Mouse (Mus musculus): ENCODE results near the gene F10.
"Not testable (repeated sequence)": the region's sequence is repeated elsewhere in the genome, so short reads cannot be mapped to it uniquely, and the experiment has no call there.

F10 gene

DNA sequence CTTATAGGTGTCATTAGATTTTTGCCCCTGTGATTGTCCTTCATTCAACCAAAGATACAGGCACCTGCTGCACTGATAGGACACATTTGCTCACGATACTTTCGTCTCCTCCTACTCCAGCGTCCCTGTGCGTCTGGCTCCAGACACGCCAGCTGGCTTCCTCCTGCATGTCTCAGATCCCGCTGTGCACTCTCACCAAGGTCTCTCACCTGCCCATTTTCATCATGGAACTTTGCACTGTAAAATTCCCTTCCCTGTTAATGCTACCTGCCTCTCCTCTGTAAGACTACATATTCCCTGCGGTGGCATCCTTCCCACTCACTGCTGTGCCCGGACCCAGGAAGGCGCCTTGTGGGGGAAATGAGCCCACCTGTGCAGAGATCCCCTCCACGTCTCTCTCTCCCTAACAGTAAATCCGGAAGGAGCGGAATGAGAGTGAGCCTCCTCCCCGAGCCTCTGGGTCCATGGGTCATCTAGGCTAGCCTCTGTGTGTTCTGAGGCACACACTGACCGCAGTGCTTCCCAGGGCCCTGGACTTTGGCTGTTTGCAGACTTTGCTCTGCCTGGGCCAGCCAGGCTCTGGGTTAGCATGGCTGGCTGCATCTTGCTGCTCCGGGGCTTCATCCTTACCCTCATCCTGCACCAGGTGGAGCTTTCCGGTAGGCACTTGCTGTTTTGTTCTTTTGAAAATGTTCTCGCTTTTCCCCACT is 23.5 kb downstream of the F10 start, which contains the start of gene Proz:
TSS of gene Proz (plus strand) at position 474 of the 710 bp plus-strand sequence.
- no peak for DNase-seq

DNA sequence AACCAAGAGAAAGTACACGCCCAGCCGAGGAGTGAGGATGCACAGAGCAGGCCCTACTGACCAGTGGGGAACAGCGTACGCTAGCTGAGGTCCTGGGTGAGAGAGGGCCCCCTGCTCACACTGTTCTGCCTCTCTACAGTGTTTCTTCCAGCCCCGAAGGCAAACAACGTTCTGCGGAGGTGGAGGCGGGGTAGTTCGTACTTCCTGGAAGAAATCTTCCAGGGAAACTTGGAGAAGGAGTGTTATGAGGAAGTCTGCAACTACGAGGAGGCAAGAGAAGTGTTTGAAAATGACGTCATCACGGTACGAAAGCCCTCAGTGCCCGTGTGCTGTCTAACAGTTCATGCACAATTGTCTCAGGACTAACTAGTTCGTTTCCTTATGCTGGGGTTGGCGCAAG is 26.0 kb downstream of the F10 start:
- DNase-seq: no peak

GRCm38 (mm10) chr8:13073255-13073654 is 36.1 kb downstream of the F10 start:
- no peak for DNase-seq

DNA sequence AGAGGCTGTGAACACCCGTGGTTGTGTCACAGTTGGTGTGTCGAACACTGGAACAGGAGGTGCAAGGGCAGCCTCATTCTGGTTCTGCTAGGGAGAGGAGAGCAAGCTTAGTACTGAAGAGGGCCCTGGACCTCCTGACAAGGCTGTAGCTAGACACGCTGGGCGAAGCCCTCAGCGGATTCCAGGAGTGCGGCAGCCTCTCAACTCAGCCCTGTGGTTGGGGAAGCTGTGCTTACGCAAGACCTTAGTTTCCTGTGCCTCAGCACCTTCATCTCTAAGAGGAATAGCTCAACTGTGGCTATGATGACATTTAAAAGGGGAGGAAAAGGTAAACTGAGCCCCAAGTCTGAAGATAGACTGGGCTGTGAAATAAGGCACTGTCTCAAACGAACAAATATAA is 37.9 kb downstream of the F10 start:
- DNase-seq: no peak

- DNase-seq: not testable (repeated sequence)
Observed at GRCm38 (mm10) chr8:13075579-13075978, 38.5 kb downstream of the F10 start.

GRCm38 (mm10) chr8:13077542-13077941 is 40.4 kb downstream of the F10 start:
- no peak for DNase-seq

DNA sequence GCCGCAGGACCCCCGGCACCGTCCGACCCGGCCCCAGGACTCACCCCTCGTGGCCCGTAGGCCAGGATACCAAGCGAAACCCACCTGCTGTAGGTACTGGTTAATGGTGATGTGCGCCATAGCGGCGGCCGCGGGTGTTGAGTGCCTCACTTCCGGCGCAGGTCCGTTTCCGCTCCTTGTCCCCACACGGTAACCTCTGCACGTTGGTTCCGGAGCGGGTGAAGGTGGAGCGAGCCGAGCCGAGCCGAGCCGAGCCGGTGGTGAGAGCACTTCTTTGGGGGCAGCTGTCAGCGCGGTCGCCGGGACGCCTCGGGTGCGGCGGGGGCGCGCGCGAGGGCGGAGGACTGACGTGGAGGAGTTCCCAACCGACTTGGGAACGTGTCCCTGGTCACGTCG is 67.6 kb downstream of the F10 start:
- peak; percentile 91 for DNase-seq

DNA sequence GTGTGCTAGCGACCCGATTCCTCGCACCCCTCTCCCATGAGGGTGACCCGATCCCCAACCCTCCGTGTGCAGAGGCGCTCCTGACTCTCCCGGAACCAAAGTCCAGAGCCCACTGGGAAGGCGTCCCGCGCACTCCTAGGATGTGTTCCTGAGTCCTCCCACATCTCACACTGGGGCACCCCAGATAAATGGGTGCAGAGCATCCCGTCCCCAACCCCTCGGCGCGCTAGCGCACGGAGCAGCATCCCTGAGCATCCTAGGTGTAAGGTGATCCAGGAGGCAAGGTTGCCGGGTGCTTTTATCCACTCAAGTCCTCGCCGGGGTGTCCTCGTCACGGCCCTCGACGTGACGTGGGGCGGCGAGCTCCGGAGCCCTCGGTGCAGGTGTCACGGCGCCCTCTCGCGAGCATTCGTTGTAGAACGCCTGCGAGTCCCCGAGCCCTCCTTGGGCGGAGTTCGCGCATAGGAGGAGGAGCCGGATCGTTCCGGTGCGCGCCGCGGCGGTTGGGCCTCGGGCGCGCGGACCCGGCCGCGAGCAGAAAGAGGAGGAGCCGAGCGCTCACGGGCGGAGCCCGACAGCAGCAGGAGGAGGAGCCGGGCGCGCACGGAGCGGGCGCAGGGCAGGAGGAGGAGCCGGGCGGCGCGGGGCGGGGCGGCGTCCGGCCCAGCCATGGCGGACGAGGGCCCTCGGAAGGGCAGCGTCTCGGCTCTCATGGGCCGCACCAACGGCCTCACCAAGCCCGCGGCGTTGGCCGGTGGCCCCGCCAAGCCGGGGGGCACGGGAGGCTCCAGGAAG is 68.2 kb downstream of the F10 start, which contains the start of the genes Pcid2 and Cul4a:
TSS of gene Pcid2 (minus strand) at position 373 of the 795 bp plus-strand sequence.
TSS of gene Cul4a (plus strand) at position 535 of the 795 bp plus-strand sequence.
- peak; percentile 97 for DNase-seq

DNA sequence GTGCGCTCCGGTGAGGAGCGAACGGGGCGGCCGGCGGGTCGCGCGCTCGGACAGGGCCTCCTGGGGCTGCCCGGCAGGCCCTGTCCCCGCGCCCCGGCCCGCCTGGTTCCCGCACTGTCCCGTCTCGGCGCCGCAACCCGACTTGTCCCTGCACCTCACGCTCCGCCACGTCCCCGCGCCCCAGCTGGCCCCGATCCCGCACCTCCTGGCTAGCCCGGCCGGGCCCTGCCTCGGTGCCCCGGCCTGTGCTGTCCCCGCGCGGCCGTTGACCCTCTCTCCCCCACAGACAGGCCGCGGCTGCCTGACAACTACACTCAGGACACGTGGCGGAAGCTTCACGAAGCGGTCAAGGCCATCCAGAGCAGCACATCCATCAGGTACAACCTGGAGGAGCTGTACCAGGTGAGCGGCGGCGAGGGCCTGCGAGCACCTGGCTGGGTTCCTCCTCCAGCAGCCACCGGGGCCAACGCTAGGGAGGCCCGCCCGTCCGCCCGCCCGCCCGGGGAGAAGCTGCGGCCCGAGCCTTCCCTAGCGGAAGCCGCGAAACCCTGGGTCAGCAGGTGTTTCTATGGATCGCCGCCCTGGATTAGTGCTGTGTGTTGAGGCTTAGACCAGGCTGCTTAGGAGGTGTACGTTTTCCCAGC is 68.9 kb downstream of the F10 start:
- DNase-seq: peak; percentile 48
